Mouse (Mus musculus) embryonic facial prominence, embryonic 15.5 days (tissue): ENCODE measurements around the gene Emp1. TPM values are rescaled to one million over a fixed set of nuclear protein-coding genes. Genes with fewer than 3 reads are reported as not detected.

ENCODE experiments used
- ATAC-seq: fragments of 200-750 bp; cut with Nextera tagmentation; 2 replicates; pipeline ENCODE4 v1.8.0; 2017; ENCODE audit warnings: low read depth, moderate TSS enrichment; ENCODE audit not compliant: insufficient number of reproducible peaks, low FRiP score, low TSS enrichment
- H3K27ac ChIP-seq: fragments of 300-500 bp; sonication (generic); replicated peaks from 2 replicates; pipeline ENCODE4 v1.5.1; 2015; ENCODE audit warnings: mild to moderate bottlenecking, inconsistent platforms
- H3K27me3 ChIP-seq: fragments of 300-500 bp; sonication (generic); 2 replicates; pipeline ENCODE4 v1.6.1; 2015; ENCODE audit warnings: inconsistent platforms
- H3K36me3 ChIP-seq: fragments of 300-500 bp; sonication (generic); 2 replicates; pipeline ENCODE4 v1.6.1; 2015; ENCODE audit warnings: mild to moderate bottlenecking, inconsistent platforms
- H3K4me1 ChIP-seq: fragments of 300-500 bp; sonication (generic); 2 replicates; pipeline ENCODE4 v1.6.1; 2015; ENCODE audit warnings: inconsistent platforms
- H3K4me2 ChIP-seq: fragments of 300-500 bp; sonication (generic); replicated peaks from 2 replicates; pipeline ENCODE4 v1.6.1; 2015; ENCODE audit warnings: mild to moderate bottlenecking, inconsistent platforms
- H3K4me3 ChIP-seq: fragments of 300-500 bp; sonication (generic); replicated peaks from 2 replicates; pipeline ENCODE4 v1.5.1; 2015; ENCODE audit warnings: mild to moderate bottlenecking, inconsistent platforms
- H3K9ac ChIP-seq: fragments of 300-500 bp; sonication (generic); 2 replicates; pipeline ENCODE4 v1.6.1; 2015; ENCODE audit warnings: inconsistent platforms
- H3K9me3 ChIP-seq: fragments of 300-500 bp; sonication (generic); replicated peaks from 2 replicates; pipeline ENCODE4 v1.6.1; 2016; ENCODE audit warnings: inconsistent platforms
- WGBS: fragments of 180-500 bp; shearing (Covaris S2); methylation state at CpG from one replicate; pipeline ENCODE4 v1.1.7; 2015; 5-methylcytosine and 5-hydroxymethylcytosine counted together
- polyA plus RNA-seq: library from polyadenylated mRNA; unstranded; fragments of >200 nt; fragmentation: Nextera tagmentation; extraction: Ambion mirVana; gene quantifications from 2 replicates; pipeline ENCODE4 v1.2.1, GENCODE M21; 2015

Gene Emp1
- polyA plus RNA-seq, 1 experiment from 2014 or later = 177 TPM

DNA sequence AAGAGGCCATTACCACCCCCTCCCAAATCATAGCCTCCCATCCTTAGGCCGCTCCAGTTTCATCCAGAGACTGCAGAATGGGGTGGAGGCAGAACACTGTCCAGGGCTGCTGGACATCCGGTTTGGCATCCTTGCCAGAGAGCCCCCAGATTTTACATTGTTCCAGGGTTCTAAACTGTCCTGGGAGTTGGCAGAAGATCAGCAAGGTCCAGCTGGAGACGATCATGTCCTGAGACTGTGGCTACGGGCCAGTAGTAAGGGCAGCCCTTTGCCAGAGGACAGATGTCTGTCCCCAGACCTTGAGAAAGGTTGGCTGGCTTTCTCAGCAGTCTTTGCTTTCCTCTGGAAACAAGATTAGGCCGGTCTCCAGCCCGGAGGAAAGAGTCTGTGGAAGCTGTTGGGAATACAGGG, 2.6 kb downstream of the Emp1 start:
- peaks cover 69% of the 10 kb centered on the region for H3K4me1 ChIP-seq
- H3K4me2 ChIP-seq = peak overlapping the region; percentile 55
- peak overlapping the region; percentile 98 for H3K27ac ChIP-seq
- peak overlapping the region; percentile 52 for H3K4me3 ChIP-seq
- H3K36me3 ChIP-seq = peaks cover 15% of the 10 kb centered on the region; the same call in 1 of the 2 replicates
- peak; percentile 56; the same call in 1 of the 2 replicates for ATAC-seq
- H3K9ac ChIP-seq = peak overlapping the region; percentile 12; the same call in 1 of the 2 replicates
- H3K9me3 ChIP-seq = no peaks in the 10 kb centered on the region
- H3K27me3 ChIP-seq = no peaks in the 10 kb centered on the region
- 54% methylated on average over 6 of the region's 6 CpGs for WGBS

DNA sequence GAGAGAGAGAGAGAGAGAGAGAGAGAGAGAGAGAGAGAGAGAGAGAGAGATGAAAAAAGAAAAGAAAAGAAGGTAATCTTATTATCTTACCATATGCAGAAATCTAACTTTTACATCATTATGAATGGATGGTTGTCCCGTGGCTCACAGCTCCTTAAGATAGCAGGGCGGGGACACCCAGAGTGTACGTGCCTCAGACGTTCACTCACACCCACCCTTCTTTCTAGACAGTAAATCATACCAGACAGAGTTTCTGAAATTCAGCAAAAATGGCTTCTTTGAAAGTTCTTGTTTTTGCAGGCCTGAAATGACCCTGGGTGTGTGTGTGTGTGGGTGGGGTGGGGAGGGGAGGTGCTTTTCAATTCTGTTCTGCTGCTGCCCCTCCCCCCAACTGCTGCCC, 3.3 kb downstream of the Emp1 start:
- Histone ChIP-seq H3K4me1 (peaks cover 68% of the 10 kb centered on the region), H3K4me3 (peak overlapping the region; percentile 52), H3K27ac (peak overlapping the region; percentile 98), H3K36me3 (peaks cover 15% of the 10 kb centered on the region), H3K9me3 (no peaks in the 10 kb centered on the region), H3K9ac (no peak overlapping the region), H3K4me2 (peak overlapping the region; percentile 55), H3K27me3 (no peaks in the 10 kb centered on the region)
- 48% methylated on average over 4 of the region's 4 CpGs for WGBS
- no peak for ATAC-seq

DNA sequence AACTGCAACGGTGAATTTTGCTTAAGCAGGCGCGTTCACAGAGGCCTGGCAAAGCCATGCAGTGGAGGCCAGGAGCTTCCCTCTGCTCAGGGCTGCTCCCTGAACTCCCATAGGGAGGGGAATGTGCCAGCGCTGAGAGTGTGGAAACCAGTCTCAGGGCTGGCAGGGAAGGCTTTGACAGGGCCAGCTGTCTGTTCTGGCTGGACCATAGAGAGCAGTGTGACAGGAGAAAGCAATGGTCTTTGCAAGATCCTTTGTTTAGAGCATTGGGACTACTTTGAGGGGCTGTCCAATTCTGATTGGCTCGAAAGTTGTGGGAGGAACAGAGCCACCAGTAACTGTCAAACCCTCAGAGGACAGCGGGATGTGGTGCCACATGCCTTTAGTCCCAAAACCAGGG, 5.9 kb downstream of the Emp1 start:
- Histone ChIP-seq H3K4me3 (no peak overlapping the region), H3K9ac (no peak overlapping the region), H3K27ac (peak overlapping the region; percentile 85), H3K36me3 (peaks cover 19% of the 10 kb centered on the region), H3K9me3 (no peaks in the 10 kb centered on the region), H3K4me1 (peaks cover 72% of the 10 kb centered on the region), H3K27me3 (no peaks in the 10 kb centered on the region), H3K4me2 (no peak overlapping the region)
- 52% methylated on average over 6 of the region's 6 CpGs for WGBS
- no peak for ATAC-seq

DNA sequence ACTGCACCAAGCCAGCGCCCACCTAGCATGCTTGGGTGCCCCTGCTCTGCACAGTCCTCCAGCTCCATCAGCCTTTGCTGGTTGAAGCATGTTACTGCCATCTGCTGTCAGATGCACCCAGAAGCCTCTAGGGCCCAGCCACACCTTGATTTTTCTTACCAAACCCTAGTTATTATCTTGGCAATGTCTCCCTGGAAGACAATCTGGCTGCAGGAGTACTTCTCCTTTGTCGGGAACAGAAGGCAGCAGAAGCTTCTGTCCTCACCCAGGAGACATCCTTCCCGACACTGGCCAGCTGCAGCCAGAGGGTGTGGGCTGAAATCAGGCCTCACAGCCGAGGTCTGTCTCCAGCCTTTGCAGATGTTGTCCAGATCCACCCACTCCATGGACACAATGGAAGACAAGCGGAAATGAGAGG, 7.2 kb downstream of the Emp1 start:
- Histone ChIP-seq H3K9ac (no peak overlapping the region), H3K4me1 (peaks cover 74% of the 10 kb centered on the region), H3K4me3 (no peak overlapping the region), H3K27ac (peak overlapping the region; percentile 85), H3K36me3 (peaks cover 19% of the 10 kb centered on the region), H3K4me2 (peak overlapping the region; percentile 19), H3K9me3 (no peaks in the 10 kb centered on the region), H3K27me3 (no peaks in the 10 kb centered on the region)
- ATAC-seq = peak; percentile 73
- WGBS = 34% methylated on average over 5 of the region's 5 CpGs

DNA sequence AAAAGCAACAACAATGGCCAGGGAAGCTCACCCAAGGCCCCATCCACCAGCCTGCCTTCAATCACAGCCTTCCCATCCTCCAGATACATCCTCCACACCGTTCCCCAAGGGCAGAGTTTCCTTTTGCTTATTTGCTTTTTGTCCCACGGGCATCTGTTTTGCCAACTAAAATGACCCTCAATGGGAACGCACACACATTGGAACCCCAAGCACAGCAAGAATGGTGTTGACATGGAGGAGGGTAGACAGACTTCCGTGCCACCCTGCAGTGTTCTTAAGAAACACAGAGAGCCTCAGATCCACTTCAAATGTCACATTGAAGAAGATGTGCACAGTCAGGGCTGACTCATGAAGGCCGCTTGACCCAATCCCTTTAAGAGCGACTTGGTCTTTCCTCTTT, 8.6 kb downstream of the Emp1 start:
- Histone ChIP-seq H3K36me3 (peaks cover 19% of the 10 kb centered on the region), H3K27ac (no peak overlapping the region), H3K4me1 (peaks cover 79% of the 10 kb centered on the region), H3K9me3 (no peaks in the 10 kb centered on the region), H3K9ac (no peak overlapping the region), H3K27me3 (no peaks in the 10 kb centered on the region), H3K4me3 (no peak overlapping the region), H3K4me2 (no peak overlapping the region)
- 70% methylated on average over 6 of the region's 6 CpGs for WGBS
- ATAC-seq = no peak

DNA sequence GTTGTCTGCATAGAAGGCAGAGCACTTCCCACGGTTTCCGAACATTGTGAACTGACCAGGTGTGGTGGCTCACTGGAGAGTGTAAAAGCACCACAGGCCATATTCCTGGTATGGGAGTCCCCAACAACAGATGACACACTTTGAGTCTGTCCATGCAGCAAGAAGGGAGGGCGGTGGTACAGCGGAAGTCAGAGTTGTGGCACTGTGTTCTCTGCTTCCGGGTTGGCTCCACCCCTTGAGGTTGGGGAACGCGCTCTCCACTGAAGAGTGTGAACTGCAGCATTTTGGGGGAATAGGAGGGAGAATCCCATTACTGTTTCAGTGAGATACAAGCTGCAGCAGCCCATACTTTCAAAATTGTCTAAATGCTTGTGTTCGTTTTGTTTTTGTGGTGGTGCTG, 11.0 kb downstream of the Emp1 start:
- no peaks in the 10 kb centered on the region for H3K9me3 ChIP-seq
- H3K27me3 ChIP-seq = no peaks in the 10 kb centered on the region
- peaks cover 9% of the 10 kb centered on the region for H3K36me3 ChIP-seq
- peaks cover 70% of the 10 kb centered on the region for H3K4me1 ChIP-seq
- no peak overlapping the region for H3K27ac ChIP-seq
- no peak overlapping the region for H3K4me2 ChIP-seq
- no peak overlapping the region for H3K9ac ChIP-seq
- ATAC-seq = no peak
- WGBS = 81% methylated on average over 8 of the region's 8 CpGs
- no peak overlapping the region for H3K4me3 ChIP-seq

DNA sequence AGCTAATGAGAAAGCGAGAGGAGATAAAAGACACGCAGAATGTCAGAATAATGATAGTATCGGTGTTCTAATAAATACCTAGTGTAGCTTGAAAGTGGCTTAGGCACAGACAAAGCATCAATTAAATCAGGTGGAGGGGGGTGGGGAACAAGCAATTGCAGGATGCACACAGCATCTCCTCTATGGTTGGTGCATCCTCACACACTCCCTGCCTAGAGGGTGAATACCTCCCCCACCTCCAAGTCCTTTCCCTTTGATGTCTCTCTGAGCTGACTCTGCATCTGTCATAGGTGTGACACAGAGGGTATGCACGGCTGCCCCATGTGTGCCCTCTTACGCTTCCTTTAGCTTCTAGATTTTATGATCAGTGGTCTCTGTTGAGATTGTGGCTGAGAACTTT, 13.5 kb downstream of the Emp1 start:
- WGBS = 45% methylated on average over 5 of the region's 5 CpGs
- Histone ChIP-seq H3K4me3 (no peak overlapping the region), H3K4me1 (peaks cover 50% of the 10 kb centered on the region), H3K9me3 (no peaks in the 10 kb centered on the region), H3K27ac (peak overlapping the region; percentile 48; the same call in 1 of the 2 replicates), H3K36me3 (peaks cover 32% of the 10 kb centered on the region), H3K9ac (no peak overlapping the region), H3K27me3 (no peaks in the 10 kb centered on the region), H3K4me2 (no peak overlapping the region)
- no peak for ATAC-seq

DNA sequence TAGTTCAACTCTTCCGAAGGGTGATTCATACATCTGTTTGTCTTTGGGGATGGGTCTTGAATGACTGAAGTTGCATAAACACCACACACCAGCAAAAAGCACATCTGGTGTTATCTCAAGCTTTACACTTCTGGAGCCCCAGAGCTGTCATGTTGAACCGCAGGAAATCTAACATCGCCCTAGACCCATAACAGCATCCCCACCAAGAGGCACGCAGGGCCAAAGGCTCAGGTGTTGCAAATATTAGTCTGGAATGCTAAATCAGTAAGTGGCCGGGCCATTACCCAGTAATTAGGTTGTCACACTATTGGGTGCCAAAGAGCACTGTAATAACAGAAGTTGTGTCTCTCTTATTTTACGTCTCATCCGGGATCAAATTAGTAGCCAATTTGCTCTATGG, 13.9 kb downstream of the Emp1 start:
- Histone ChIP-seq H3K9ac (no peak overlapping the region), H3K4me2 (no peak overlapping the region), H3K27ac (no peak overlapping the region), H3K4me1 (peaks cover 45% of the 10 kb centered on the region), H3K4me3 (no peak overlapping the region), H3K36me3 (peaks cover 36% of the 10 kb centered on the region), H3K9me3 (no peaks in the 10 kb centered on the region), H3K27me3 (no peaks in the 10 kb centered on the region)
- 64% methylated on average over 7 of the region's 7 CpGs for WGBS
- ATAC-seq = no peak

DNA sequence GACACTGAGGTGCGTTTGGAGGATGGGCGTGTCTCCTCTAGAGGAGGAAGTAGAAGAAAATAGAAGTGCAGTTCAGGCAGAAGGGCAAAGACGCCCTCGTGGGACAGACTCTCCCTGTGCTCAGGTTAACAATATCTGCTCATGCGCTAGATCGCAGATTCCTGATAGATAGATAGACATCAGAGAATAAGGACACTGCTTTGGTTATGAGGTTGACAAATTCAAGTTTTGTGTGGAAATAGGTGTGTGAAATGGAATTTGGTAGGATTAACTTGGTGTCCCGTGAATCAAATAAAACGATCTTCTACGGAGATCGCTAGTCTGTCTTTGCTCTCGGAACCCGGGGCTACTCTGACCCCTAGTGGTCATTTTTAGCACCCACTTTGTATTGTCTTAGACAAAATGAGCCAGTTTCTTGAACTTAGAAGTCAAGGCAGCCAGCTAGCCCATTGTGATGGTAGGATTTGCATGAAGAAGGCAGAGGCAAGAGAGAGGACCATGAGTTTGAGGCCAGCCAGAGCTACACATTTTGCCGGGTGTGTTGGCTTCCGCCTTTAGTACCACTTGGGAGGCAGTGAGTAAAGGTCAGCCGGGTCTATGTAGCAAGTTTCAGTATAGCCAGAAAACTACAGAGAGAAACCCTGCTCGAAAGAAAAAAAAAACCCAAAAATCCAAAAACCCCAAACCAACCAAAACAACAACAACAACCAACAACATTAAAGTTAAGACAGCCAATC, 15.4 kb downstream of the Emp1 start:
- no peak overlapping the region for H3K27ac ChIP-seq
- no peak overlapping the region for H3K9ac ChIP-seq
- H3K9me3 ChIP-seq = no peaks in the 10 kb centered on the region
- no peak overlapping the region for H3K4me3 ChIP-seq
- H3K4me2 ChIP-seq = peak overlapping the region; percentile 27; the same call in 1 of the 2 replicates
- ATAC-seq = no peak
- H3K36me3 ChIP-seq = peaks cover 44% of the 10 kb centered on the region
- no peaks in the 10 kb centered on the region for H3K27me3 ChIP-seq
- H3K4me1 ChIP-seq = peaks cover 36% of the 10 kb centered on the region
- 26% methylated on average over 16 of the region's 16 CpGs for WGBS

DNA sequence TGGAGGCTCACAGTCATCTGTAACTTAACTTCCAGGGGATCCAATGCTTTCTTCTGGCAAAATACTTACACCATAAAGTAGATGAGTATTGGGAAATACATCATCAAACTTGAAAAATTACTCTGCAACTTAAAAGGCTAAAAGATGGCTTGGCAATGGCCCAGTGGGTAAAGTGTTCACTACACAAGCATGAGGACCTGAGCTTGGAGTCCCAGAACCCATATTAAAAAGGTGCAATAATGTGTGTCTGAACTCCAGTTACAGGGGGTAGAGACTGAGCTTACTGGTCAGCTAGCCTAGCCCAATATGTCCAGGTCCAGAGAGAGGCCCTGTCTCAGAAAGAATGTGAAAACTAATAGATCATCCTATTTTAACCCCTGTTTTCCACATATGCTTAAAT, 21.6 kb downstream of the Emp1 start:
- Histone ChIP-seq H3K27me3 (no peaks in the 10 kb centered on the region), H3K4me1 (no peaks in the 10 kb centered on the region; the same call in 1 of the 2 replicates), H3K4me2 (no peak overlapping the region), H3K9me3 (no peaks in the 10 kb centered on the region), H3K9ac (no peak overlapping the region), H3K36me3 (peaks cover 41% of the 10 kb centered on the region), H3K4me3 (no peak overlapping the region), H3K27ac (no peak overlapping the region)
- no peak for ATAC-seq

DNA sequence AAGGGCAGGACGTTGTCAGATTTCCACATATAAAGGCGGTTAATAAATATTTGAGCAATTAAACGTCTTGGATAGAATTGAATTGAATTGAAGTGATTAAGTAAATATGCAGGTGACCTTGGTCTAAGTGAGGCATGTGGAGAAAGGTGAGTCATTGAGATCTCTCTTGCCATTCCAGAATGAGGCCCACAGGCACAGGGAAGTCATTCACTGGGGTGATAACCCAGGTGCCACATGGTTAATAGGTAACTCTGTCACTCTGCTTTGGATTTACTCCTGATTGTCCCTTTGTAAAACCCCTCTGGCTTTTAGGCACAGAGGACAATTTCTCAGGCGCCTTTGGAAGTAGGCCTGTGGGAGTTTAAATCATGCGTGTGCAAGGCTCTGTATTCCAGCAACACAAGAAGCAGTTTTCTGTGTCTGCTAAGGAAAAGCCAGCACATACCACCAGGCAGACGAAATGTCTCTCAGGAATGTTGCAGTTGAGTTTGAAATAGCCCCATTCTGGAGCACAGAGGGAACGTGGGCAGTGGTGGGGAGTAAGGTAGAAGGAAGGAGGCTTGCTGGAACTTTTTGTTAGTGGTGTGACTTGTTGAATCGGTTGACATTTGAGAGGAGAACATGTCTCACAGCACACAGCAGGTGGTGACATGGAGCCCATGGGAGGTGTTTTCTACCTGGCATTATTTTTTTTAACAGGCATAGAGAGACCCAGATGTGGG, 23.6 kb downstream of the Emp1 start:
- Histone ChIP-seq H3K4me1 (no peaks in the 10 kb centered on the region; the same call in 1 of the 2 replicates), H3K36me3 (peaks cover 23% of the 10 kb centered on the region), H3K4me2 (no peak overlapping the region), H3K27me3 (no peaks in the 10 kb centered on the region), H3K4me3 (no peak overlapping the region), H3K9me3 (no peaks in the 10 kb centered on the region), H3K27ac (no peak overlapping the region), H3K9ac (no peak overlapping the region)
- ATAC-seq = no peak
- 67% methylated on average over 8 of the region's 8 CpGs for WGBS
